Mouse (Mus musculus) v-Abl transformed pro-B cells (cell line): Measurements from ENCODE around the gene Cdv3.

Source experiments
- in situ Hi-C, 2 experiments: fragments of 400-800 bp; cut with MboI; formaldehyde crosslinking; loops; one replicate each; pipeline ENCODE4 v1.15.1; 2025; ENCODE audit not compliant: unreplicated experiment in 2 of 2

Gene Cdv3

GRCm38 (mm10) chr9:103365290-103366247 lies at the start of gene Cdv3:
Cdv3 (minus strand) TSS chr9:103365840.
- in situ Hi-C loops, result loop anchor here in 1 of 2 experiments (10.0 kb wide), 1 partner anchor 379 kb away; no protein-coding TSS in a partner anchor

GRCm38 (mm10) chr9:103413457-103413856 lies 47.8 kb upstream of the Cdv3 start:
- in situ Hi-C loops, result no loop called here

GRCm38 (mm10) chr9:103409119-103409518 lies 43.5 kb upstream of the Cdv3 start:
- in situ Hi-C loops, result no loop called here

- in situ Hi-C loops, result no loop called here
Observed at GRCm38 (mm10) chr9:103408136-103408777, 42.6 kb upstream of the Cdv3 start.

- in situ Hi-C loops, result no loop called here
Observed at GRCm38 (mm10) chr9:103403331-103403973, 37.8 kb upstream of the Cdv3 start.

- in situ Hi-C loops, result no loop called here
Observed at GRCm38 (mm10) chr9:103398509-103399157, 33.0 kb upstream of the Cdv3 start.

- in situ Hi-C loops, result no loop called here
Observed at GRCm38 (mm10) chr9:103393256-103393655, 27.6 kb upstream of the Cdv3 start.

GRCm38 (mm10) chr9:103391796-103392372 lies 26.2 kb upstream of the Cdv3 start:
- in situ Hi-C loops, result no loop called here

- in situ Hi-C loops, result no loop called here
Observed at GRCm38 (mm10) chr9:103389261-103389660, 23.6 kb upstream of the Cdv3 start.

GRCm38 (mm10) chr9:103387011-103387653 lies 21.5 kb upstream of the Cdv3 start:
- in situ Hi-C loops, result no loop called here

GRCm38 (mm10) chr9:103386573-103386972 lies 20.9 kb upstream of the Cdv3 start:
- in situ Hi-C loops, result no loop called here

- in situ Hi-C loops, result no loop called here
Observed at GRCm38 (mm10) chr9:103385600-103385999, 20.0 kb upstream of the Cdv3 start.

GRCm38 (mm10) chr9:103384141-103384796 lies 18.6 kb upstream of the Cdv3 start:
- in situ Hi-C loops, result loop anchor here in 1 of 2 experiments (5.0 kb wide), 1 partner anchor 33 kb away; no protein-coding TSS in a partner anchor

GRCm38 (mm10) chr9:103383576-103383975 lies 17.9 kb upstream of the Cdv3 start:
- in situ Hi-C loops, result loop anchor here in 1 of 2 experiments (5.0 kb wide), 1 partner anchor 34 kb away; no protein-coding TSS in a partner anchor

GRCm38 (mm10) chr9:103382989-103383388 lies 17.3 kb upstream of the Cdv3 start:
- in situ Hi-C loops, result loop anchor here in 1 of 2 experiments (5.0 kb wide), 1 partner anchor 34 kb away; no protein-coding TSS in a partner anchor

- in situ Hi-C loops, result loop anchor here in 1 of 2 experiments (5.0 kb wide), 1 partner anchor 37 kb away; no protein-coding TSS in a partner anchor
Observed at GRCm38 (mm10) chr9:103380566-103380965, 14.9 kb upstream of the Cdv3 start.

- in situ Hi-C loops, result no loop called here
Observed at GRCm38 (mm10) chr9:103379199-103379598, 13.6 kb upstream of the Cdv3 start.

GRCm38 (mm10) chr9:103378686-103379085 lies 13.0 kb upstream of the Cdv3 start:
- in situ Hi-C loops, result no loop called here
